Mouse (Mus musculus) hematopoietic multipotent progenitor cell, adult 10-12 weeks (in vitro differentiated cells): ENCODE results near the gene Ccdc22. TPM values are rescaled to one million over a fixed set of nuclear protein-coding genes. Genes with fewer than 3 reads are reported as not detected.

Source experiments
- polyA plus RNA-seq: library from polyadenylated mRNA; stranded (reverse); fragments of >175 nt; gene quantifications from 2 replicates; pipeline ENCODE4 v1.2.3, GENCODE M21; 2012; ENCODE audit warnings: low replicate concordance

The Ccdc22 gene
- 15.7 and 23.4 TPM in 2 replicates for polyA plus RNA-seq

DNA sequence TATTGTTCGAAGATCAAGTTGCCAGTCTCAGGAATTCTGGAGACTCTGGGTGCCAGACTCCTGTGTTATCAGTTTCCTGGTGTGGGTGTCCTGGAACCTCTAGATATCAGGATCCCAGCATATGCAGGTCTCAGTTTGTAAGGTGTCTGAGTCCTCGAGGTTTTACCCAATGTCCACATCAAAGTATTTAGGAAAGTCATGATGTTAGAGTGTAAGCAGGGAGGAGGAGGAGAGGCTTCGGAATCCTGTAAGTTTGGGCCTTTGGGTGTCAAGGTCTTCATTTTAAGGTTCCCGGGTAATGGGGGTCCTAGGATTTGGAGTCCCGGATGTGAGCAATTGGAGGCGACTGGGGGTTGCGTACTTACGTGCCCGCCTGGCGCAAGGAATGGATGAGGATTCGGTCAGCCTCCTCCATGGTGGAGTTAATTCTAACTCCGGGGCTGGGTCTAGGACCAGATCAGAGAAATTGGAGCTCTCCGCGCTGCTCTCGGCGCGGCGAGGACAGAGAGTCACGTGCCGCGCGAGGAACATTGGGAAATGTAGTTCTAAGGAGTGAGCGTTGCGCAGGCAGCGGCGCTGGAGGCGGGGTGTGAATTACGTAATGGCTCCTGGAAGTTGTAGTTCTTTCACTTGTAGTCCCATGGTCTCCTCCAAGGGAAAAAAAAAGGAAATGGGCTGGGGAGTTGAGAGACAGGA, at the start of gene Ccdc22:
Ccdc22 (minus strand) TSS at position 639 of the 696 bp plus-strand sequence.

DNA sequence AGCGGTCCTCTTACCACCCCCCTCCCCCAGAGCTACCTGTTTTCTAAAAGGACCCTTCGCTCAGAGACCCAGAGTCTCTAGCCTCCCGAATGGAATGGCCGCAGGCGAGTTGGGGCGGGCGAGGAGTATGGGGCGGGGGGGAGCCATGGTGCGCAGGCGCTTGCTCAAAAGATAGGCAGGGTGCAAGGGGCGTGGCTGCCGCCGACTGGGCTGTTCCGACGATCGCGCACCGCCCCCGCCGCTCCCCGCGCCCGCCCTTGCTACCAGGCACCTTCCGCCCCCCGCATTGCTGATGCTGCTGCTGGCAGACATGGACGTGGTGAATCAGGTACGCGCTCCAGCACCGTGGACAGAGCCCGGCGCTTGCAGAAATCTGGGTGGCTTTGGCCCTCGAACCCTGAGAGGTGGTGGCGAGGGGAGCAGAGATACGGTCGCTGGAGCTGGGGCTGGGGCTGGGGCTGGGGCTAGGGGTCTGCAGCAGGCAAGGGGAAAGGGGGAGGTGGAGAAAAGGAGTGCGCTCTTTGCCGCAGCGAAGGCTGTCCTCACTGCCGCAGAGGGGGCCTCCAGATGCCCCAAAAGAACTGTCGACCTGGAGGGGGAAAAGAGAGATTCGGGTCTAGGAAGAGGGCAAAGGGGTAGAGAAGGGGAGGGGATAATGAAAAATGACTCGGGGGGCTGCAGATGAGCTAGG, 33.2 kb upstream of the Ccdc22 start, which contains the start of gene Syp:
Syp (plus strand) TSS at position 71 of the 691 bp plus-strand sequence.

GRCm38 (mm10) chrX:7606783-7607182, 1.5 kb upstream of the Ccdc22 start, which contains the start of gene Cacna1f:
Cacna1f (plus strand) TSS chrX:7607083.

DNA sequence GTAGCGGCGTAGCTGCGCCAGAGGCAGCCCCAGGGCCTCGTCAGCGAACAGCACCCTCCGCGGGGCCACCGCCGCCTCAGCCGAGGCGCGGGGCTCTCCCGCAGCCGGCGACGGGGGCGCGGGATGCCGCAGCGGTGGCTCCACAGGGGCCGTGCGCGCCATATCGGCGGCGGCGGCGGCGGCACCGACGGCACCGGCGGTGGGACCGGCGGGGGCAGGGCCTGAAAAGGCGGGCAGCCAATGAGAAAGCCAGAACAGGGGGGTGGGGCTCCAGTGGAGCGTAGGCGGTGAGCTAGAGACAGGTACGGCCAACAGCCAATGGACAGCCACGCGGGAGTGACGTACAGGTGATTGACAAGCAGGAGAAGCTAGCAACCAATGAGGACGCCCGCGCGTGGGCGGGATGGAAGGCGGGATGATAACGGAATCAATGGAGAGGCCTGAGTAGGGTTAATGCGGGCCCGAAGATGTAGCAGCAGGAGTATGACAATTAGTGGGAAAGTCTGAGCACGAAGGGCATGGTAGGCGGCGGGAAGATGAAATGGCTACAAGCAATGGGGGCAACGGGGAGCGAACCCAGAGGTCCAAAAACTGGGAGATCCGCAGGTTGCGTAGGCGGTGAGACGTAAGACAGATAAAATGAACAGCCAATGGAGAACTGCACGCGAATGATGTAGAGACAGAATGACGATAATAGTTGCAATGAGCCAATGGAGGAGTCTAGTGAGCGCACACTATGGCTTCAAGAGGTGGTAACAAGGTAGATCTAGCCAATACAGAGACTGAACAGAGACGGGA, 31.0 kb downstream of the Ccdc22 start, which contains the start of gene Ppp1r3f:
Ppp1r3f (minus strand) TSS at position 197 of the 798 bp plus-strand sequence.

DNA sequence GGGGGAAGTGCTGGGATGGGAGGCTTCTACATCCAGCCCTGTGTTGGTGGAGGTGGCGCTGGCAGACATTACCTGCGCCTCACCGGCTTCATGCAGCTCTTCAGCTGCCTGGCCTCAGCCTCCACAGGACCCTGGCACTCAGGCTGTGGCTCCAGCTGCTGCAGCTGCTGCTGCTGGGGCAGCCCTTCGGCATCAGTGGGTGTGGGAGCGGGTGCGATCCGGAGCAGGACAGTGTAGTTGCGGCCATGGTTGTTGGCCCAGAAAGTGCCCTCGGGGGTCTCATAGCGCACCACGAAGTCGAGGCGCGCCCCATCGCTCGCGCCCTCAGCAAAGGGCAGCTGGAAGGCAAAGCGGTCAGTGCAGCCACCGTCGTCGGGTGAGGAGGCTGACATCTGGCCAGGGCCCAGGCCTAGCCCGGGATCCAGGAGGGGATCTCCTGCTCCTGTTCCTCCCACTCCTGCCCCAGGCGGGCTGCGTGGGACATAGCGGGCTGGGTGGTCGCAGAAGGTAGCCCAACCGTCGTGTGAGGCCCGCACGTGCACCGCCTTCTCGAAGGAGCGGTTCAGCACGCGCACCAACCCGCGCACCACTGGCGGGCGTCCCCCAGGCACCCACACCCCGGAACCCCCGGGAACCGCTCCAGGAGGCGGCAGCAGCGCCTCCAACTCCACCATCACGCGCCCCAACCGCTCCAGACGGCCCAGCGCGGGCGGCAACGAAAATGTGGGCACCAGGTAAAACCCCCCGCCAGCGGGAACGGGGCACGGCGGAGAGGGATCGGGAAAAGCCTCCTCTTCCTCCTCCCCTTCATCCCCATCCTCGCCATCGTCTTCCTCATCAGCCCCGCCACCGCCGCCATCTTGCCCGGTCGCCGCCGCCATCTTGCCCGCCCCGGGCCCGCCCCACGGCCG, 31.9 kb downstream of the Ccdc22 start, which contains the start of gene Foxp3:
Foxp3 (plus strand) TSS at position 469 of the 911 bp plus-strand sequence.

Other genes with a start within 250 kb of the Ccdc22 start
- gene Usp27x, start 229.7 kb downstream of the Ccdc22 start, polyA plus RNA-seq: 0.13 and 0.38 TPM in 2 replicates
- 53.4 and 130 TPM in 2 replicates for gene Foxp3, start 31.9 kb downstream of the Ccdc22 start, polyA plus RNA-seq
- gene Ppp1r3f, start 31.2 kb downstream of the Ccdc22 start, polyA plus RNA-seq: 4.5 and 7.5 TPM in 2 replicates
- gene Cacna1f, start 1.6 kb upstream of the Ccdc22 start, polyA plus RNA-seq: 0.06 TPM in 1 of 2 replicates, not detected in the other
- 1.3 and 1.4 TPM in 2 replicates for gene Syp, start 33.0 kb upstream of the Ccdc22 start, polyA plus RNA-seq
- gene Prickle3, start 51.7 kb upstream of the Ccdc22 start, polyA plus RNA-seq: 46.7 and 115 TPM in 2 replicates
- 101 and 137 TPM in 2 replicates for gene Plp2, start 65.9 kb upstream of the Ccdc22 start, polyA plus RNA-seq
- 0.09 TPM in 1 of 2 replicates, not detected in the other for gene Magix, start 75.7 kb upstream of the Ccdc22 start, polyA plus RNA-seq
- gene Gpkow, start 91.6 kb upstream of the Ccdc22 start, polyA plus RNA-seq: 3.7 and 10.8 TPM in 2 replicates
- gene Wdr45, start 108.8 kb upstream of the Ccdc22 start, polyA plus RNA-seq: 23.1 and 43.2 TPM in 2 replicates
- 6.3 and 11.1 TPM in 2 replicates for gene Gm45208, start 116.7 kb upstream of the Ccdc22 start, polyA plus RNA-seq
- 15.7 and 22.6 TPM in 2 replicates for gene Praf2, start 122.9 kb upstream of the Ccdc22 start, polyA plus RNA-seq
- 0.70 and 1.6 TPM in 2 replicates for gene Ccdc120, start 145.4 kb upstream of the Ccdc22 start, polyA plus RNA-seq
- gene Tfe3, start 157.0 kb upstream of the Ccdc22 start, polyA plus RNA-seq: 51.6 and 59.4 TPM in 2 replicates
- gene Gripap1, start 184.2 kb upstream of the Ccdc22 start, polyA plus RNA-seq: 58.1 and 71.9 TPM in 2 replicates
- gene Kcnd1, start 216.8 kb upstream of the Ccdc22 start, polyA plus RNA-seq: 0.54 and 0.69 TPM in 2 replicates
- gene Otud5, start 235.8 kb upstream of the Ccdc22 start, polyA plus RNA-seq: 142 and 149 TPM in 2 replicates